Mouse (Mus musculus) bone marrow, adult 2 months (tissue): ENCODE results near the gene Gm9837.

Source experiments
- CTCF ChIP-seq: fragments of 200-500 bp; IDR thresholded peaks from 2 replicates; pipeline ENCODE4 v1.5.1; 2011; ENCODE audit warnings: low read length, control low read depth; ENCODE audit not compliant: control insufficient read depth, insufficient read depth
- POLR2A ChIP-seq: fragments of 200-500 bp; IDR thresholded peaks from 2 replicates; pipeline ENCODE4 v1.6.1; 2011; ENCODE audit warnings: low read depth, mild to moderate bottlenecking, control low read depth, low read length, borderline replicate concordance; ENCODE audit not compliant: control insufficient read depth

- no peak for TF ChIP-seq CTCF
- TF ChIP-seq POLR2A, result no peak
These were observed 28.4 kb downstream of the Gm9837 start for GRCm38 (mm10) chr11:53441921-53442320.
